Mouse (Mus musculus) embryo, embryonic 11.5 days (tissue): ENCODE measurements at regions not wholly inside any gene's neighbourhood (a gene's known extent, or its start where the extent isn't known, plus 50 kb on each side); places are given as distances from the start of the nearest gene placed in this dataset.

ENCODE experiments used
- DNase-seq: peaks from one replicate; pipeline ENCODE4 v3.0.0-alpha.2; 2012; ENCODE audit warnings: low read depth, low spot score

GRCm38 (mm10) chrX:14592793-14593192 lies 381.8 kb downstream of the H2al1n start:
- DNase-seq = no peak

GRCm38 (mm10) chrX:14596799-14597198 lies 385.9 kb downstream of the H2al1n start:
- no peak for DNase-seq

GRCm38 (mm10) chrX:14601916-14602315 lies 391.0 kb downstream of the H2al1n start:
- DNase-seq = no peak

GRCm38 (mm10) chrX:14609196-14609595 lies 398.2 kb downstream of the H2al1n start:
- DNase-seq = no peak

- DNase-seq = peak; percentile 19
These were observed 417.4 kb downstream of the H2al1n start for GRCm38 (mm10) chrX:14628267-14628901.

DNA sequence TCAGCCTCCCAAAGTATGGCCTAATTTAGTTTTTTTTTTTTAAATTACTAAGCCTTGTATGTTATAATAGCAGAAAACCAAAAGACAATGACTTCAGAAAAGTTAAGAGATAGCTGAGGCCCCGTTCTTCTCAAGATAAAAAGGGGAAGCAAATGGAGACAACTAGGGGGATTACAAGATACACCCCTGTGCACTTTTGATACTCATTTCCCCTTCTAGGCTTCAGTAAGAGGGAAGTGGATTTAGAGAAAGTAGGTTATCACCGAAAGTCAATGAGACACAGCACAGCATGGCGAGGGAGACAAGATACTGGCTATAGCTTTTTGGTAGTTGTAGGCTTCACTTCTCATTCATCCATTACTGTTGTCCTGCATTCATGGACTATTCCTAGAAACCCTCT lies 428.4 kb downstream of the H2al1n start:
- DNase-seq = no peak

- DNase-seq = no peak
These were observed 453.9 kb downstream of the H2al1n start for GRCm38 (mm10) chrX:14664852-14665251.

DNA sequence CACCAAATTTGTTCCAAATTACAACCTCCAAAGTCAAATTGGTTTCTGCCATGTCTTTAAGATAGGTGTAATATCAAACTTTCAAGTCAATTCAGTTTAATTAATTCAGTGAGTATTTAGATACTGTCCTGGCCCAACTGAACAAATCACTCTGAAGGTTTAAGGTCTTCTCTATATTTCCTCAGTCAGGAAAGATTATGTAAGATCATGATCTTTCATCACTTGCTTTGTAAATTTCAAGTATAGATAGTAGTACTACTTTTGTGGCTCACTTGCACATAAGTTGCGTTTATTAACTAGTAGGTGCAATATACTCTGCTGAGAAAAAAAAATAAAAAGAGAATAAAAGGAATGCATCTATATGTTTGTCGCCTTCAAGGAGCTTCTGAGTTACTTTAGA lies 485.4 kb downstream of the H2al1n start:
- no peak for DNase-seq

- no peak for DNase-seq
These were observed 528.1 kb downstream of the H2al1n start for GRCm38 (mm10) chrX:14738999-14739398.
